Mouse (Mus musculus) monocyte, adult 5-6 weeks (primary cell): Measurements from ENCODE around the gene Bmp6. TPM values are rescaled to one million over a fixed set of nuclear protein-coding genes. Genes with fewer than 3 reads are reported as not detected.

Experiments
- ATAC-seq: fragments of 153-309, 156-312 bp; replicated peaks from 2 replicates; pipeline ENCODE4 v1.8.0; 2017; ENCODE audit warnings: mild to moderate bottlenecking; ENCODE audit not compliant: low TSS enrichment, insufficient number of reproducible peaks, severe bottlenecking, poor library complexity, low FRiP score
- total RNA-seq: library from RNA; stranded (forward); fragments of 200-1000, 200-491, 200-594 nt; gene quantifications from 3 replicates; pipeline ENCODE4 v1.2.3, GENCODE M21; 2017

Gene Bmp6
- total RNA-seq = not detected in 3 replicates

GRCm38 (mm10) chr13:38344713-38345430 lies at the start of gene Bmp6:
TSS of gene Bmp6 (plus strand) at chr13:38345107.
- ATAC-seq = no peak

DNA sequence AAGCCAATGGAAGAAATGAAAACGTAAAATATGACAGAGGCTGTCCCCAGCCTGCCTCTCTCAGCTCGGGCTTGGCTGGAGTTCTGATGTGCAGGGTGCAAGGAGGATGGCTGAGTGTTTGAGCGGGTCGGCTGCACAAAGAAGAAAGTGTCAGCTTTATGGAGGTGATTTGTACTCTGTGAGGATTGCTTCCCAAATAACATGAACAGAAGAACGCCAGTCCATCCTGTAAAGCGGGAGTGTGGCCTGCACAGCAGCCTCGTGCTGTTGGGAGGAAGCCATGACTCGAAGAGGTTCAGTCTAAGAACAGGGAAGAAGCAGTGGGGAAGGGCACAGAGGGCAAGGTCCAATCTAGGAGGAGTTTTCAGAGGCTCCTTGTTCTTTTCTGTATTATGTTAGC lies 48.7 kb upstream of the Bmp6 start:
- no peak for ATAC-seq

- ATAC-seq = no peak
Measured at GRCm38 (mm10) chr13:38296601-38297000, 48.3 kb upstream of the Bmp6 start.

- no peak for ATAC-seq
Measured at GRCm38 (mm10) chr13:38311125-38311524, 33.8 kb upstream of the Bmp6 start.

GRCm38 (mm10) chr13:38312357-38313040 lies 32.4 kb upstream of the Bmp6 start:
- no peak for ATAC-seq

DNA sequence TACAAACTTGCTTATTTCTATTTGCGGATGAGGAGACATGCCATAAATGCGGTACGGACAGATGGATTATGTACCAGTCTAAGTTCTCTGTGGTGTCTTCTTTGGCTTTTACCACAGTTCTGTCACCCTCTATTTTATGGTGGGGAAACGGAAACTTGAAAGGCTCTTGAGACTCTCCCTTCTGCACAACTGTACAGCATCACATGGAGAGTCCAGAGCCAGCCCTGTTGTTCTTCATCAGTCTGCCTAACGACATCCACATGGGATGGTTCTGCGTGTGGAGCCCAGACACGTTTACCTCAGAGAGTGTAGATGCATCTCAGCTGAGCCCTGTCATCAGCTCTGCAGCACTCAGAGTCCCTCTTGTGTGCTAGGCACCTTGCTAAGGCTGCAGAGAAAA lies 30.3 kb upstream of the Bmp6 start:
- no peak for ATAC-seq

GRCm38 (mm10) chr13:38318418-38318817 lies 26.5 kb upstream of the Bmp6 start:
- no peak for ATAC-seq

GRCm38 (mm10) chr13:38320354-38320753 lies 24.6 kb upstream of the Bmp6 start:
- ATAC-seq = no peak

GRCm38 (mm10) chr13:38324452-38324851 lies 20.5 kb upstream of the Bmp6 start:
- no peak for ATAC-seq

DNA sequence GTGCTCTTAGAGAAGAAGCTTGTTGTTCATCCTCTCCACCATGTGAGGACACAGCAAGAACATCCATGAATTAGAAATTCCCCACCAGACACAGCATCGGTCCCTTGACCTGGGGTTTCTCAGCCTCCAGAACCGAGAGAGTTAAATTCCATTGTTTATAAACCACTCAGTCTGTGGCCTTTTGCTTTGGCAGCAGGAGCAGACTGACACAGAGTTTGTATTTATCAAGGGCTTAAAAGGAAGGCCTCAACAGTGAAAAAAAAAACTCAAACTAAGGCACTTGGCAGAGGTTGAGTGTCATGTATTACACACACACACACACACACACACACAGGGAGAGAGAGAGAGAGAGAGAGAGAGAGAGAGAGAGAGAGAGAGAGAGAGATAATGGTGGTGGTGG lies 17.5 kb upstream of the Bmp6 start:
- no peak for ATAC-seq

DNA sequence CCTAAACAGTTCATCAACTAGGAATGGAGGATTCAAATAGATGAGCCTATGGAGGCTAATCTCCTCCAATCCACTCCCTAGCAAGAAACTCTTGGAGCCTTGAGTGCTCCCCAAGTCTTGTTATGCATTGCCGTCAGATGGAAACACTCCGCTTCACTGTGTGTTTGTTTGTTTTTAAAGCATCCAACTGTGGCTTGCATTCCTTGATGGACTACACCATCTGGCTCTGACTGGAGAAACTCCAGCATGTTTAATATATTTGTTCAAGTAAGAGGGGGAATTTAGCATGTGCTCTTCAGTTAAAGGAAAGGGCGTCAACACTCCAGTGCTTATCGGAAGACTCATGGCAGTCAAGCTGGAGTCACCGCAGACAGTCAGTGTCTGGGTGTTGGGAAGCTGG lies 11.4 kb upstream of the Bmp6 start:
- ATAC-seq = no peak

DNA sequence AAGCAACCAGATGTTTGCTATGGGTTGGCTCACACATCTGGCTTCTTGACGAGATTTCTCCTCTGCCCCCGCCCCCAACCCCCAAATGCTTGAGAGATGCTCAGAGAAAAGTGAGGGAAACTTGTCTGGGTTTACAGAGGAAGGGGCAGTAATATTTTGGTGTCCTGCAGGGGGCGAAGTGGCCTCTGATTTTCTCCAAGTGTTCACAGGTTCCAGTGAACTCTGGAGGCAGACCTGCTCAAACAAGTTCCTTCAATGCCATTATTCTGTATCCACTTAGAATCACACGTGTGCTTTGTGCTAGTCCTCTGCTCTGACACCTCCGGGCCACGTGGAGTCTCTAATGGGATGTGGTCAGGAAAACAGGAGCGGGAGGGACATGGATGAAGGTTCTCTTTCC lies 2.3 kb upstream of the Bmp6 start:
- ATAC-seq = no peak

DNA sequence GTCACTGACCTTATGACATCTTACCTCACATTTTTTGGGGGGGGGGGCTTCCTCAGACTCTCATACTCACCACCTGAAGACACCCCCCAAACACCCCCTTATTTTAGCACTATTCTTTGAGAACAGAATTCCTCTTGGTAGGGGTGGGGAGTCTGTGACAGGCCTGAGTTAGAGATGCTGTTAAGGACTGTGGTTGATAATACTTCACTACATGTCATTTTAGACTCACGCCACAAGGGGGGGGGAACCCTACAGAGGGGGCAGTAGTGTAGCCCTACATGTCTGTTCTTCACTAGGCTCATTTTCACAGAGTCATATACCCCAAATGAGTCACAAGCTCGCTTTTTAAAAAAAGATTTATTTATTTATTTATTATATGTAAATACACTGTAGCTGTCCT lies 1.7 kb upstream of the Bmp6 start:
- no peak for ATAC-seq

GRCm38 (mm10) chr13:38345431-38345820 lies 519 bp downstream of the Bmp6 start:
- no peak for ATAC-seq

GRCm38 (mm10) chr13:38346096-38346915 lies 1.4 kb downstream of the Bmp6 start:
- no peak for ATAC-seq

DNA sequence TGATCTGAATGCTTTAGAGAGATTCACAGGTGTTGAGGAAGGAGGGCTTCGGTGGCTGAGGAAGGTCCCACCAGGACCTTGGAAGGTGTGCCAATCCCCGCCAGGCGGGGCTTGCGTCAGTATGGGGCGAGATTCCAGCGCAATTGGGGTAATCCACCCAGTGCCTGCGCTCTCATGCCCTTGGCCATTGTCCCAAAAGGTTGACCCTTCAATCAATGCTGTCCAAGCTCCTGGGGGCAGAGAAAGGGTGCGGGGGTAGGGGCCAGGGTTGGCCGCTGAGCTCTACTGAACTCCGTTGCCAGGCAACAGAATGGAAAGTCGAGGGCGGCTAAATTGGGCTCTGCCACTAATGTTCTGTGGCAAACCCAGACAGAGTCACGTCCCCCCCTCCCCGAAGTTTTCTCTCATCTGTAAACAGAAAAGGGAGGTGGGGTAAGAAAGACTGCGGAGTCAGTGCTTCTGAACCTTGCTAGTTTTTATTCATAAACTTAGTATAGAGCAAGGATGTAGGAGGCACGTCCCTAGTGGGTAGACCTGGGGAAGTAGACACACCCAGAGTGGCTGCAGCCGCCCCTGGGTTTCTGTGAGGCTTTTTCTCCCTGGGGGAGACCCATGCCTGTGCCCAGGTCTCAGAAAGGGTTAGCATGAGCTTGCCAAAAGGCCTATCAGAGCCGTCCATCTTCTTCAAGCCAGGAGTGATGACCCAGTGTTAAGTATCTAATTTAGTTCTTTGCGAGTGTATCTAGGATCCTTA lies 2.3 kb downstream of the Bmp6 start:
- no peak for ATAC-seq

- ATAC-seq = no peak
Measured at GRCm38 (mm10) chr13:38347775-38348135, 2.8 kb downstream of the Bmp6 start.

DNA sequence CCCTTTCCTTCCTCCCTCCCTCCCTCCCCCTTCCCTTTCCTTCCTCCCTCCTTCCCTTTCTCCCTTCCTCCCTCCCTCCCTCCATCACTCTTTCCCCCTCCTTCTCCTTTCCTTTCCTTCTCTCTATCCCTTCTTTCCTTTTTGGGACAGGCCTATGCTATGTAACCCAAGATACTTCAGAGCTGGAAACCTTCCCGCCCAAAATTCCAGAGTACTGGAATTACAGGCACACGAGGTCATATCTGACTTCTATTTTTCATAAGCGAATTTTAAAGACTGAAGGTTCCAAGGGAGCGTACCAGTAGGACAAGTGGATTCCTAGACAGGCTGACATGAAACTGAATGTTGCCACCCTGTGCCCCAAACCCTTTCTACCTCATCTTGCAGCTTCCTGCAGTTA lies 4.1 kb downstream of the Bmp6 start:
- ATAC-seq = no peak

GRCm38 (mm10) chr13:38349818-38350217 lies 4.9 kb downstream of the Bmp6 start:
- no peak for ATAC-seq
